Mouse (Mus musculus) liver, postnatal 0 days (tissue): ENCODE measurements around the gene Efnb3. TPM values are rescaled to one million over a fixed set of nuclear protein-coding genes. Genes with fewer than 3 reads are reported as not detected.

Experiments used
- ATAC-seq: fragments of 200-750 bp; cut with Nextera tagmentation; 2 replicates; pipeline ENCODE4 v1.8.0; 2017; ENCODE audit warnings: mild to moderate bottlenecking, moderate library complexity
- DNase-seq: peaks from one replicate; pipeline ENCODE4 v3.0.0-alpha.2; 2016
- H3K27ac ChIP-seq: fragments of 300-500 bp; sonication (generic); 2 replicates; pipeline ENCODE4 v1.5.1; 2014; ENCODE audit warnings: antibody characterized with exemption, moderate library complexity, mild to moderate bottlenecking, low read depth
- H3K27me3 ChIP-seq: fragments of 300-500 bp; sonication (generic); 2 replicates; pipeline ENCODE4 v1.6.1; 2014; ENCODE audit warnings: low read length, control low read depth, mixed read lengths; ENCODE audit not compliant: insufficient read depth
- H3K36me3 ChIP-seq: fragments of 300-500 bp; sonication (generic); replicated peaks from 2 replicates; pipeline ENCODE4 v1.6.1; 2014; ENCODE audit warnings: mild to moderate bottlenecking, control low read depth, low read length, moderate library complexity, mixed read lengths; ENCODE audit not compliant: insufficient read depth
- H3K4me1 ChIP-seq: fragments of 300-500 bp; sonication (generic); 2 replicates; pipeline ENCODE4 v1.6.1; 2014; ENCODE audit warnings: antibody characterized with exemption, mild to moderate bottlenecking, control low read depth; ENCODE audit not compliant: insufficient read depth
- H3K4me2 ChIP-seq: fragments of 300-500 bp; sonication (generic); 2 replicates; pipeline ENCODE4 v1.6.1; 2014; ENCODE audit warnings: low read depth, mild to moderate bottlenecking, low read length, moderate library complexity, mixed read lengths
- H3K4me3 ChIP-seq: fragments of 300-500 bp; sonication (generic); 2 replicates; pipeline ENCODE4 v1.5.1; 2014; ENCODE audit warnings: low read depth, low read length
- H3K9ac ChIP-seq: fragments of 300-500 bp; sonication (generic); replicated peaks from 2 replicates; pipeline ENCODE4 v1.6.1; 2014; ENCODE audit warnings: mild to moderate bottlenecking, moderate library complexity
- H3K9me3 ChIP-seq: fragments of 300-500 bp; sonication (generic); 2 replicates; pipeline ENCODE4 v1.6.1; 2016; ENCODE audit warnings: mild to moderate bottlenecking, control low read depth, low read length, mixed read lengths
- CTCF ChIP-seq: sonication (generic); IDR thresholded peaks from 2 replicates; pipeline ENCODE4 v1.5.1; 2016; ENCODE audit warnings: antibody characterized with exemption, low read depth
- EP300 ChIP-seq: IDR thresholded peaks from 2 replicates; pipeline ENCODE4 v1.6.1; 2016; ENCODE audit warnings: antibody characterized with exemption, low read depth, mild to moderate bottlenecking
- WGBS: fragments of 180-500 bp; shearing (Covaris S2); extraction: QIAGEN DNeasy Blood & Tissue Kit; methylation state at CpG from one replicate; pipeline ENCODE4 v1.1.7; 2014; ENCODE audit not compliant: insufficient replicate concordance; 5-methylcytosine and 5-hydroxymethylcytosine counted together
- polyA plus RNA-seq: library from polyadenylated mRNA; unstranded; fragments of >200 nt; fragmentation: Nextera tagmentation; extraction: Ambion mirVana; gene quantifications from 2 replicates; pipeline ENCODE4 v1.2.1, GENCODE M21; 2015

Gene Efnb3
- 0.19 and 0.20 TPM in 2 replicates for polyA plus RNA-seq

GRCm38 (mm10) chr11:69559851-69560765, at the start of gene Efnb3:
Gene Efnb3 (minus strand): TSS chr11:69560205.
- TF ChIP-seq CTCF, result no peak
- no peak for TF ChIP-seq EP300
- Histone ChIP-seq H3K36me3 (peaks cover 29% of the 10 kb centered on the region), H3K4me3 (peak within 1 kb of the TSS; percentile 33), H3K9ac (no peak within 1 kb of the TSS; the same call in 1 of the 2 replicates), H3K9me3 (no peaks in the 10 kb centered on the region), H3K27me3 (peaks cover 21% of the 10 kb centered on the region), H3K4me1 (peaks cover 9% of the 10 kb centered on the region; the same call in 1 of the 2 replicates), H3K4me2 (peak within 1 kb of the TSS; percentile 57), H3K27ac (no peak within 1 kb of the TSS)
- DNase-seq (no peak), ATAC-seq (no peak; the same call in 1 of the 2 replicates)
- 8% methylated on average over 55 of the region's 59 CpGs for WGBS

DNA sequence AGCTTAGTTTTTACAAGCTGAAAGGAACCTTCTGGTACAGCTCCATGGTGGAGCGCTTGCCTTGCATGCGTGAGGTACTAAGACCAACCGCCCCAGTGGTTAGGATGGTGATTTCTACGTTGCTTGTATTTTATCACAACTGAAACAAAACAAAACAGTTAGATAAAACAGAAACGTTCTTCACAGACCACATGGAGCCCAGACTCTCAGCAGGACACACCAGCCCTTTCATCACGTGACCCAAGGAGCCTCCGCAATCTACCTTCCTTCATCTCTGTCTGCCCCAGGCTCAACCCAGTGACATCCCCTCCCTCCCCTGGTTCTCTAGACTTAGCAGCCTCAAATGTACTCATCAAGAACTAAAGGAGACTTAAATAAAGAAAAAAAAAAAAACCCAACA, 49.4 kb upstream of the Efnb3 start:
- ATAC-seq (no peak), DNase-seq (no peak)
- H3K4me3 ChIP-seq, result no peak overlapping the region
- no peak overlapping the region for H3K9ac ChIP-seq
- peaks cover 7% of the 10 kb centered on the region; the same call in 1 of the 2 replicates for H3K27me3 ChIP-seq
- peaks cover 18% of the 10 kb centered on the region for H3K4me1 ChIP-seq
- no peaks in the 10 kb centered on the region for H3K36me3 ChIP-seq
- no peak overlapping the region for H3K27ac ChIP-seq
- no peaks in the 10 kb centered on the region for H3K9me3 ChIP-seq
- TF ChIP-seq CTCF (no peak), EP300 (peak; percentile 76)
- 45% methylated on average over 7 of the region's 7 CpGs for WGBS
- no peak overlapping the region for H3K4me2 ChIP-seq

- ATAC-seq (no peak), DNase-seq (no peak)
- Histone ChIP-seq H3K4me2 (no peak overlapping the region), H3K36me3 (no peaks in the 10 kb centered on the region), H3K9me3 (no peaks in the 10 kb centered on the region), H3K27ac (peak overlapping the region; percentile 7; the same call in 1 of the 2 replicates), H3K4me1 (peaks cover 16% of the 10 kb centered on the region), H3K27me3 (peaks cover 7% of the 10 kb centered on the region; the same call in 1 of the 2 replicates), H3K4me3 (no peak overlapping the region), H3K9ac (no peak overlapping the region)
- TF ChIP-seq EP300 (no peak), CTCF (no peak)
- WGBS, result 62% methylated on average over 3 of the region's 3 CpGs
Measured at GRCm38 (mm10) chr11:69608525-69608924, 48.5 kb upstream of the Efnb3 start.

DNA sequence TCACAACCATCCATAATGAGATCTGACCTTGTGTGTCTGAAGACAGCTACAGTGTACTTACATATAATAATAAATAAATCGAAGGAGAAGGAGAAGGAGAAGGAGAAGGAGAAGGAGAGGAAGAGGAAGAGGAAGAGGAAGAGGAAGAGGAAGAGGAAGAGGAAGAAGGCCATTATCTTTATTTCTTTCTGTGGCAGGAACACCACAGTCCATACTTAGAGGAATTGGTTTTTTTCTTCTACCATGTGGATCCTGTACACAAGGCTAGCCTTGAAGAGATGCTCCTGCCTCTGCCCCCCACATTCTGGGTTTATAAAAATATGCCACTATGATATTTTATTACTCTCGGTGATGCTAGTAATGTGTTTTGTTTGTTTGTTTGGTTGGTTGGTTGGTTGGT, 46.8 kb upstream of the Efnb3 start:
- DNase-seq, result no peak
- H3K4me1 ChIP-seq, result peaks cover 24% of the 10 kb centered on the region
- peaks cover 7% of the 10 kb centered on the region; the same call in 1 of the 2 replicates for H3K27me3 ChIP-seq
- no peak for ATAC-seq
- H3K36me3 ChIP-seq, result no peaks in the 10 kb centered on the region
- no peak overlapping the region for H3K9ac ChIP-seq
- H3K4me2 ChIP-seq, result no peak overlapping the region
- no peaks in the 10 kb centered on the region for H3K9me3 ChIP-seq
- no peak overlapping the region for H3K27ac ChIP-seq
- no peak for TF ChIP-seq CTCF
- 76% methylated on average over 2 of the region's 2 CpGs for WGBS
- no peak overlapping the region for H3K4me3 ChIP-seq

DNA sequence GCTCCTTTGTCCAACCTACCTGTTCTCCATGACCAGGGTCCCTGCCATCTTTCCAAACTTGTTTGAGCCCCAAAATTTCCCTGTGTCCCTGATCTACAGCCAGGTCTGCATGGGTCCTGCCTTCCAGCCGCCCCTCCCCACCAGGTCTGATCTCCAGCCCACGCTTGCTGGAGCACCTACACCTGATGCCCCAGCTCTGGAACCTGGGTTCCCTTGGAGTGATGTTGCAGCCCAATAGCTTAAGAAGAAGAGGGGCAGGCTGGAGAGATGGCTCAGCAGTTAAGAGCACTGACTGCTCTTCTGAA, 46.4 kb upstream of the Efnb3 start:
- Histone ChIP-seq H3K36me3 (no peaks in the 10 kb centered on the region), H3K9ac (peak overlapping the region; percentile 67), H3K4me3 (peak overlapping the region; percentile 59), H3K9me3 (no peaks in the 10 kb centered on the region), H3K4me2 (peak overlapping the region; percentile 100), H3K27me3 (peaks cover 7% of the 10 kb centered on the region; the same call in 1 of the 2 replicates), H3K4me1 (peaks cover 28% of the 10 kb centered on the region), H3K27ac (peak overlapping the region; percentile 76)
- ATAC-seq, result no peak
- no peak for TF ChIP-seq CTCF
- no peak for TF ChIP-seq EP300
- no peak for DNase-seq
- 68% methylated on average over 2 of the region's 2 CpGs for WGBS

DNA sequence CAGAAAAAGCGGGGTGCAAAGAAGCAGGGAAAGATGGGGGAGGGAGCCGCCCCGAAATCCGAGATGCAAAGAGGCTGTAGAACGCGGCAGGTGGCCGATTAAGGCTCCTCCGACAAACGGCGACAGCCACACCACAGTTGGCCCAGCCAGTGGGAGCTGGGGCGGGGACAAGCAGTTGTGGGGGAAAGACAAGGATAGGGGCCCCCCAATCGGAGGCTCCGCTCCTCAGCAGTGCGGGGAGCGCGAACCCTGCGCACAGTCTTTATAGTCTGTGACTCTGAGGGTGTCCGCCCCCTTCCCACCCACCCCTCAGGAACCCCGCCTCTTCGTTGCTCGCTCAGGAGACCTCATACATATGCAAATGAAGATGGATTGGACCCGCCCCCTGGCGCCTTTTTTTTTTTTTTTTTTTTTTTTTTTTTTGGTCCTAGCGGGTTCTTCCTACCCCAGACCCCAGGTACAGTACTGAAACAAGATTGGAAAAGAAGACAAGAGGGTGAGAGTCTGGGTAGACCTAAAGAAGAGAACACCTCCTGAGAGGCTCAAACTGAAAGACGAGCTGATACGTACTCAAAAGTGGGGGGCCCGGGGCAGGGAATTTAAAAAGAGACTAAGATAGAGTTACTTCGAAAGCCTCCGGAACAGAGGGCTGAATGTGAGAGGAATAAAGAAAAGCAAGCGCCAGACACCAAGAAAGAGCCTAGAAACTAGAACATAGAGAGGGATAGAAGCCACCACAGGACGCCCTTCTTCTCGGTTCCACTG, 45.9 kb upstream of the Efnb3 start, which contains the start of gene Atp1b2:
Gene Atp1b2, minus strand, starts transcription at position 217 of the 765 bp plus-strand sequence.
- Histone ChIP-seq H3K36me3 (no peaks in the 10 kb centered on the region), H3K9ac (peak within 1 kb of the TSS; percentile 67), H3K4me1 (peaks cover 31% of the 10 kb centered on the region), H3K4me3 (peak within 1 kb of the TSS; percentile 59), H3K27ac (peak within 1 kb of the TSS; percentile 76), H3K9me3 (no peaks in the 10 kb centered on the region), H3K4me2 (peak within 1 kb of the TSS; percentile 100), H3K27me3 (peaks cover 7% of the 10 kb centered on the region; the same call in 1 of the 2 replicates)
- WGBS, result 2% methylated on average over 32 of the region's 32 CpGs
- TF ChIP-seq EP300 (peak; percentile 38), CTCF (no peak)
- ATAC-seq, result peak; percentile 89
- DNase-seq, result peak; percentile 86
